Mouse (Mus musculus): Measurements from ENCODE around the gene Galnt10.

GRCm38 (mm10) chr11:57832552-57833201 lies 187.4 kb downstream of the Galnt10 start, which contains the start of gene Hand1:
- TF ChIP-seq CTCF (IDR thresholded peaks at IDR 0.05; ENCODE audit: borderline replicate concordance, insufficient read depth, low read depth, low read length) (no peak), POLR2A (IDR thresholded peaks at IDR 0.05; ENCODE audit: borderline replicate concordance, insufficient read depth, low read length) (no peak)

Data from cerebellum, adult 2 months (tissue).